Mouse (Mus musculus) left cerebral cortex, adult 11 months (tissue): ENCODE measurements around the gene Fam163b.
A peak's percentile ranks its signal among the peaks of the same experiment; 100 is the strongest.

Source experiments
- DNase-seq: peaks from one replicate; pipeline ENCODE4 v3.0.0; 2022; ENCODE audit warnings: low spot score

The Fam163b gene

DNA sequence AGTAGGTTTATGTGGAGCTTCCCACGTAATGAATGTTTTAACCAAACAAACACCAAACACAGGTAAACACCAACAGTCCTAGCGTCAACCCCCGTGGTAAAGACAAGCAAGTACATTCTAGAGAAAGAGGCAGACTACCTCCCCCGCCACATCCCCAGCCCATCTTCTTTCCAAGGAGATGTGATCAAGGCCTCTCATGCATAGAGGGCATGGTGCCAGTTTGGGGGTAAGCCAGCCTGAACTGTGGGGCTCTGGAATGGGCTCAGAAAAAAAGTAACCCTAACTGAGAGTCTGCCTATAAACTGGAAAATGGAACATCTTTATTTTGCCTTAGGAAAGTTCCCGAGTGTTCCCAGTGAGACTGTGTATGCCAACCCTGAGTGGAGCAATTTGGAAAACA is 6.4 kb downstream of the Fam163b start:
- no peak for DNase-seq

DNA sequence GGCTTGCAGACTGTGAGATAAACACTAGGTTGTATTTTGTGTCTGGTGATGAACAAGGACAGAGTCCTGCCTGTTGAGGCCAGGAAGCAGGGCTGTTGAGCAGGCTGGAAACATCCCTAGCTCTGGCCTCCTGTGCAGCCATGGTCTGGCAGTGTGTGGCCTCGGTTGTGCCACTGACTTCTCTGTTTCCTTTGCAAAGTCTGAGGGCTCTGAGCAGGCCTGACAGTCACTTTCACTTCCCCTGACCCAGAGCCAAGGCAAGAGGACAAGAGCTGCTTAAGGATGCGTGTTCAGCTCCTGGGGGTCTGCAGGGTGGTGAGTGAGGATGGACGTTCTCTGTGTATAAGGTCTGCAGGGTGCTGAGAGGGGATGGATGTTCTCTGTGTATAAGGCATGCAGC is 13.3 kb downstream of the Fam163b start:
- no peak for DNase-seq

- no peak for DNase-seq
Measured at GRCm38 (mm10) chr2:27126496-27126895, 15.8 kb downstream of the Fam163b start.

GRCm38 (mm10) chr2:27125979-27126378 is 16.3 kb downstream of the Fam163b start:
- DNase-seq, result no peak

- DNase-seq, result no peak
Measured at GRCm38 (mm10) chr2:27123121-27123520, 19.2 kb downstream of the Fam163b start.

GRCm38 (mm10) chr2:27122578-27122977 is 19.7 kb downstream of the Fam163b start:
- DNase-seq, result no peak

DNA sequence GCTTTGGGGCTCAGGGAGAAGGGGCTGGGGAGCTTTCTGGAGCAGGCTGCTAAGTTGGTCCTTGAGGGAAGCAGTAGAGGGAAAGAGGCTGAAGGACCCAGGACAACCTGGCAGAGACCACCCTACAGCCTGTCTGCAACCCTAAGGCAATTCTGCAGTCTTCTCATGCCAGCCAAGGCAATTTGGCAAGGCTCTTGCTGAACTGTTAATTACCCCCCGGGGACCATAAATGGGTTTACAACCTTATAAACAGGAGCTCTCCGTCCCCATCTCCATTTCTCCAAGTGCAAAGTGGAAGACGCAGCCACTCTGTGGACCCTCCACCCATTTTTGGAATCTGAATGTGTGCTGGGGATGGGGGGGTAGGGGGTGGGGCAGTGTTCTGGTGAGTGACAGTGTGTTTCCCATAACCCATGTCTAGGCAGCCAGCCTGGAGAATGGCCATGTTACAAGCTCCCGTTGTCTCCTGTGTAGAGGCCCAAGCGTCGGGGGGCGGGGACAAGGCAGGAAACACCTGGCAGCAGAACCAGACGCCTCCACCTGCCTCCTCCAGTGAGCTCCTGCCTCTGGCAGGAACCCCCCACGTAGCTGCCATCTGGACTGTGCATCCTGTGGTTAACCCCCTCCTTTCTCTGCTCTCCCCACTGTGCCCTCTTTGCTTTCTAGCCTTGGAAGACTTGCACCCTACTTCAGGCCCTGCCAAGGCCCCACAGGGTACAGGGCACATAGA is 20.5 kb downstream of the Fam163b start:
- DNase-seq, result no peak

DNA sequence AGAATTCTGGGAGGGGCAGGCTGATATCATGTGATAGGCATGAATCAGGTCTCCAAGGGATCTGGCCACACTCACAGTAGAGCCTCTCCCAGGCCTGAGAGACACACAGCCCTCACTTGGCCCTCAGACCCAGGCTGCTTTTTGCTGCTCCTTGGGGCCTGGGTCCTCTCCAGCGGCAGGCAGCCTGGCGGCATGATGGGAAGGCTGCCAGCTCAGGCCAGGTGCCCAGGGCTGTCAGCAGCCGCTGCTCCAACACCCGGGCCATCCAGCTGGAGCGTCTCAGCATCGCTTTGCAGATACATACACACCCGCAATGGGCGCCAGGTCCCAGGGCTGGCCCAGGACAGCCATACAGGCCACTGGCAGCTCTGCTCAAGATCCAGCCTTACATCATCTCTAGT is 22.1 kb downstream of the Fam163b start:
- no peak for DNase-seq

DNA sequence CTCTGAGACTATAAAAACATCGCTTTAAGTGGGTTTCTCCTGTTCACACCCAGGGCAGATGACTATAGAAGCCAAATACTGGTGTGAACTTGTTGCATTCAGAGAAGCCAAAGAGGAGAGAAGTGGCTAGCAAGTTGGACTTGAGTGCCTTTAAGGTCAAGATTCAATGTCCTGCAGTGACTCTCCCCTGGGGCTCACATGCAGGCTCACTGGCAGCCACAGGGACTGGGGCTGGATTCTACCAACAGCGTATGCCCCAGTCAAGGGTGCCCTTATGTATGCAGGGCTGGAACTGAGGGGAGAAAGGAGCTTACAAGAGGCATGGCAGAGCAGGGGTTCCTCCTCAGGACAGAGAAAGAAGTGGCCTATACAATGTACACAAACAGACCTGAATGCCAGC is 22.5 kb downstream of the Fam163b start:
- no peak for DNase-seq

DNA sequence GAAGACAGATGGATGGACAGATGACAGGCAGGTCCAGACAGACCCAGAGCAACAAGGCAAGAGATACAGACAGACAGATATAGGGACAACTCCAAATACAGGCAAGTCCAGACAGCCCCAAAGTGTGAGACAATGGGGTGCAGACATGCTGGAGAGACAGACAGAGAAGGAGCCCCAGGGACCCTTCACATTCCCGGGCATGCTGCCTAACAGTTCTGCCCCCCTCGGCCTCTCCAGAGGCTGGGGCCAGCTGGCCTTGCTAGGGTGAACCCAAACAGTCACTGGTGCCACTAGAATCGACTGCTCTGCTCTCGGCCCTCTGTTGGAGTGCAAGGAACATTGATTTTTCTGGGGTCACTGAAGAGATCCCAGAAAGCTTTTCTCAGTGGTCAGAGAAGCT is 23.8 kb downstream of the Fam163b start:
- DNase-seq, result no peak

- no peak for DNase-seq
Measured at GRCm38 (mm10) chr2:27114169-27114568, 28.1 kb downstream of the Fam163b start.

GRCm38 (mm10) chr2:27112585-27112984 is 29.7 kb downstream of the Fam163b start:
- DNase-seq, result no peak

GRCm38 (mm10) chr2:27109052-27109451 is 33.2 kb downstream of the Fam163b start:
- DNase-seq, result no peak

DNA sequence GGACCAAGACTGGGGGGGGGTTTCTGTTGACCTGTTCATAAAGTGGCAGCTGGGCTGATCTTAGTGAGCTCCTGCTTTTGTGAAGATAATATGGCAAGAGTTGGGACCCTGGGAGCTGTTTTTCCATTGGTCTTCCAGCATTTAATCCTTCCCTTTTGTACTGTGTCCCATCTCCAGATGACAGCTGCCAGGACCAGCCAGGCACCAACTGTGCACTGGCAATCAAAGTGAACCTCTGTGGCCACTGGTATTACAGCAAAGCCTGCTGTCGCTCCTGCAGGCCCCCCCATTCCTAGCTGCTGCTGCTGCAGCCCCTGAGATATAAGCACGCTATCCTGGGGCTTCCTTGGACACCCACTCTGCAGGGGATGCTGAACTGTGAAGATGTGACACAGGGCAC is 34.1 kb downstream of the Fam163b start:
- DNase-seq, result no peak

GRCm38 (mm10) chr2:27106816-27107215 is 35.5 kb downstream of the Fam163b start:
- DNase-seq, result no peak

DNA sequence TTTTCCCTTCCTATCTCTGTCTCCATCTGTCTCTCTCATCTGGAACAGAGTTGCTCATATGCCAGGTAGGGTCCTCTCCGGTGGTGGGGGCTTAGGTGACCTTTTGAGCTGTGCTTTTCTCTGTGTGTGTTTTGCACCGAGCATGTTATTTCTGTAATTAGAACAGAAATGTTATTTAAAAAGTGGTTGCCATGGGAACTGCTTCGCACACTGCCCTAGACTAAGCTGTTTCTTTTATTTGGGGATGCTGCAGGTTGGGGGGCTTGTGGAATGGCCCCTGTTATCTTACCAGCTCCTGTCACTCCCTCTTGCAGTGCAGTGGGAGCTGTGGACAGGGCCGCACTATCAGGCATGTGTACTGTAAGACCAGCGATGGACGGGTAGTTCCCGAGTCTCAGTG is 38.7 kb downstream of the Fam163b start:
- no peak for DNase-seq

DNA sequence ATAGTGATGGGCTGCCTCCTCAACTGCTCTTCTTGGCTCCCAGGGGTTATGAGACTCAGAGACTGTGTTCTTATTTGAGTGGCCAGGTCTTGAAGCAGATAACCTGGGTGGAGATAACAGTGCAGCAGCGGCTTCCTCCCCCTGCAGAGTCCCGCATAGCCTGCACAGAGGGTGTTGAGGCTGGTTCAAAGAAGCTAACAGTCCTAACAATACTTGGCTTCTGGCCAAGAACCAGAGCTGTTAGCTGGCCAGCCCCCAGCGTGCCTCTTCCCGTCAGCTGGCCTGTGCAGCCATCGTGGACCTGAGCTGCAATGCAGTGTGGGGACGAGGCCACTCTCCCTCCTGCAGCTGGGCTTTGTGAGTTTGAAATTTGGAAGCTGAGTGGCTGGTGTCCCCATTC is 44.5 kb downstream of the Fam163b start:
- DNase-seq, result no peak

DNA sequence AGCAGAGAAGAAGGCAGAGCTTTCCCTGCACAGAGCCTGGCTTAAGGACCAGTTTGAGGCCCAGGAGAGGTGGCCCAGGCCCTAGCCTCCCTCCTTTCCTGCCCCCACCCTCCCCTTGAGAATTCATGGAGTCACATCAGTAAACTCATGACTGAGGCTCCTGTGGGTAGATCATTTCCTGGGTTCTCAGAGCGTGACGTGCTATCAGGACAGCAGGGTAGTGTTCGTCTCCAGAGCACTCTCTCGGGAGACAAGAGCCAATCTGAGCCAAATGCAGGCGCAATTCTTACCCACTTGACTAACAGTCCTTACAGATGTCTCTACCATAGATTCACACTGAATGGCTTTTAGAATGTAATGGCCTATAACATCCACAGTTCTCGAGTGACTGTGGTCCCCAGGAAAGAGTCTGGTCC is 45.0 kb downstream of the Fam163b start:
- DNase-seq, result no peak

- peak; percentile 70 for DNase-seq
Measured at GRCm38 (mm10) chr2:27096341-27096981, 45.8 kb downstream of the Fam163b start.

DNA sequence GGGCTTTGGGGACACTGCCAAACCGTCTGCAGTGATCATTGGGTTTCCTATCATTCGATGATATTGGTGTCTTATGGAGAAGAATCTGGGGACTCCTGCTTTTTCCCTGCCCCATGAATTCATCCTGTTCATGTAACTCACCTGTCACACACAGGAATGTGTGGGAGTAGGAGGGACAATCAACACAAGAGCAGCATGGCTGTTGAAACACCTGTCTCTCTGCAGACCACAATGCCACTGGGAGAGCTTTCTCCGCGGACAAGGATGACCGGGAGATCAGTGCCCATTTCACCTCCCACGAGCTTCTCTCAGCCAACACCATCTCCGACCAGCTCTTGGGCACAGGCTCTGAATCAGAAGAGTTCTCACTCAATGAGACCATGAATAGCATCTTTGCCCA is 47.1 kb downstream of the Fam163b start:
- DNase-seq, result no peak

DNA sequence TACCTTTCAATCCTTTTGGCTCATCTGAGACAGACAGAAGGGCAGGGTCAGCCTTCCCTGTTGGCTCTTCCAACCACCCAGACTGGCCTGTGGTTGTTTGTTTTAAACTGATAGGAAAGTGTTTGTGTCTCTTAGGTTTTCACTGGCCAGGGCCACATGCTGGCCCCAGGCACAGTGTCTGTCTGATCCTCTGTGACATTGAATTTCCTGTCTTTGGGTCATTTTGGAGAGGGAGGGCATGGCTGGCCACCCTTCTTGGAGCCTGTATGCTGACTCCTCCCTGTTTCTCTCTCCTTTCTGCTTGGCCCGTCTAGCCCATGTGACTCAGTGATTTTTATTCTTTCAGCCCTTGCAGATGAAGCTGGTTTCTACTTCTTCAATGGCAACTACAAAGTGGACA is 53.1 kb downstream of the Fam163b start:
- DNase-seq, result no peak

GRCm38 (mm10) chr2:27088700-27089099 is 53.6 kb downstream of the Fam163b start:
- DNase-seq, result no peak

DNA sequence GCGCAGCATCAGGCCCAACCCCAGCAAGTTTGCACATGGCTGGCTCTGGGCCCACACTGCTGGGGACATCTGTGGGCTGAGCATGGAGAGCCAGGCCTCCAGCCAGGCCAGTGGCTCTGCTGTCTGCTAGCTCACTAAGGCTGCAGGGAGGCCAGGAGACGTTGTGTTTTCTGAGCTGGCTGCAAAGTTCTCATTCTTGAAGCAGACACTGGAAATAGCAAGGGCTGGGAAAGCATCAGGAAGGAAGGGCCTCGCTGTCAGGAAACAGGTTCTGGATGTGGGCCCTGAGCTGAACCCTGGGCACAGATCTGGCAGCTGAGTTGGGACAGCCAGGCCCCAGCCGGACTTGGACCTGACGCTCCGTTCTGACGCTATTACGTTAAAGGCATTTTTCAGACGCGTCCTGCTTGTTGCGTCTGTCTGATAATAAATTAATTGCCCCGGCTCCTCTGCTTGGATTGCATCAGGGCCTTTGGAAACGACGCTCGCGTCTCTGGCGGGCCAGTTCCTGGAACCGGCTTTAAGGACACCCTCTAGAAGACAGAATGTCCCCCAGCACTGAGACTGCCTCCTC is 54.1 kb downstream of the Fam163b start:
- DNase-seq, result no peak

DNA sequence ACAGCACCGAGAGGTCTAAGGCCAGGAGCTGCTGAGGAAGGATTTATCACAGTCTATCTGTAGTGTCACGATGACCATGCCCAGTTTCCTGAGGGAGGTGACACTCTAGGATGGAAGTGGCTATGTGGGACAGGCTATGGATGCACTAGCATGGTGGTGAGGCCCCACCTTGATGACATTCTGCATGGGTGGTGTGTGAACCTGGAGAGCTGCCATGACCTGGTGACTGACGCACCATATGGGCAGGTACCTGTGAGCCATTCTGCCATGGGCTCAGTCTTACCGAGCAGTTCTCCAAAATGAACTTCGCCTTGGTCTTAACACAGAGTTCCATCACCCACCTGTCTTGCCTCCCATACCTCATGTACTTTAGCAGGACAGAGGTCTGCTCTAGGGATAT is 54.7 kb downstream of the Fam163b start:
- DNase-seq, result no peak
